Mouse (Mus musculus) liver, postnatal 0 days (tissue): ENCODE data around the gene Dffb.

Experiments used
- CTCF ChIP-seq: sonication (generic); IDR thresholded peaks from 2 replicates; pipeline ENCODE4 v1.5.1; 2016; ENCODE audit warnings: antibody characterized with exemption, low read depth
- EP300 ChIP-seq: IDR thresholded peaks from 2 replicates; pipeline ENCODE4 v1.6.1; 2016; ENCODE audit warnings: antibody characterized with exemption, low read depth, mild to moderate bottlenecking

- no peak for TF ChIP-seq CTCF
- TF ChIP-seq EP300: no peak
These were observed 30.7 kb downstream of the Dffb start for GRCm38 (mm10) chr4:153944261-153944660.
